Mouse (Mus musculus) cerebellum, adult (tissue): ENCODE data around the gene Cav1.

ENCODE experiments used
- ATAC-seq: cut with Nextera tagmentation; 2 replicates; pipeline ENCODE4 v1.9.2; 2017; ENCODE audit warnings: mild to moderate bottlenecking, moderate library complexity, mixed read lengths; ENCODE audit not compliant: insufficient number of reproducible peaks, low FRiP score, low TSS enrichment

Cav1 gene

GRCm38 (mm10) chr6:17305954-17306601 is at the start of gene Cav1:
Cav1 (plus strand) TSS chr6:17306335.
- ATAC-seq, result peak; percentile 36; the same call in 1 of the 2 replicates

- no peak for ATAC-seq
Observed at GRCm38 (mm10) chr6:17258142-17258541, 48.0 kb upstream of the Cav1 start.

GRCm38 (mm10) chr6:17258911-17259310 is 47.2 kb upstream of the Cav1 start:
- ATAC-seq, result no peak

- ATAC-seq, result no peak
Observed at GRCm38 (mm10) chr6:17262786-17263185, 43.3 kb upstream of the Cav1 start.

- ATAC-seq, result no peak
Observed at GRCm38 (mm10) chr6:17265043-17265442, 41.1 kb upstream of the Cav1 start.

GRCm38 (mm10) chr6:17266466-17266865 is 39.7 kb upstream of the Cav1 start:
- no peak for ATAC-seq

GRCm38 (mm10) chr6:17278366-17278765 is 27.8 kb upstream of the Cav1 start:
- no peak for ATAC-seq

GRCm38 (mm10) chr6:17280939-17281756 is 25.0 kb upstream of the Cav1 start, which contains the start of gene Cav2:
Cav2 (plus strand) TSS chr6:17281185.
- peak; percentile 90 for ATAC-seq

- ATAC-seq, result no peak
Observed at GRCm38 (mm10) chr6:17281757-17282092, 24.4 kb upstream of the Cav1 start.

GRCm38 (mm10) chr6:17282159-17282558 is 24.0 kb upstream of the Cav1 start:
- ATAC-seq, result no peak

GRCm38 (mm10) chr6:17283834-17284233 is 22.3 kb upstream of the Cav1 start:
- no peak for ATAC-seq

- no peak for ATAC-seq
Observed at GRCm38 (mm10) chr6:17286381-17286780, 19.8 kb upstream of the Cav1 start.

- no peak for ATAC-seq
Observed at GRCm38 (mm10) chr6:17295116-17295515, 11.0 kb upstream of the Cav1 start.

- no peak for ATAC-seq
Observed at GRCm38 (mm10) chr6:17306602-17307325, 629 bp downstream of the Cav1 start.

- ATAC-seq, result peak; percentile 54; the same call in 1 of the 2 replicates
Observed at GRCm38 (mm10) chr6:17307461-17308115, 1.5 kb downstream of the Cav1 start.

- no peak for ATAC-seq
Observed at GRCm38 (mm10) chr6:17308661-17309060, 2.5 kb downstream of the Cav1 start.

- no peak for ATAC-seq
Observed at GRCm38 (mm10) chr6:17309260-17309659, 3.1 kb downstream of the Cav1 start.

GRCm38 (mm10) chr6:17314241-17314640 is 8.1 kb downstream of the Cav1 start:
- ATAC-seq, result no peak

- no peak for ATAC-seq
Observed at GRCm38 (mm10) chr6:17314659-17315616, 8.8 kb downstream of the Cav1 start.
